Mouse (Mus musculus): ENCODE data around the gene Lhx2. TPM values are rescaled to one million over a fixed set of nuclear protein-coding genes. Genes with fewer than 3 reads are reported as not detected.
A peak's percentile ranks its signal among the peaks of the same experiment; 100 is the strongest.

Gene Lhx2
- polyA plus RNA-seq, 1 experiment from 2014 or later, result 110 TPM

DNA sequence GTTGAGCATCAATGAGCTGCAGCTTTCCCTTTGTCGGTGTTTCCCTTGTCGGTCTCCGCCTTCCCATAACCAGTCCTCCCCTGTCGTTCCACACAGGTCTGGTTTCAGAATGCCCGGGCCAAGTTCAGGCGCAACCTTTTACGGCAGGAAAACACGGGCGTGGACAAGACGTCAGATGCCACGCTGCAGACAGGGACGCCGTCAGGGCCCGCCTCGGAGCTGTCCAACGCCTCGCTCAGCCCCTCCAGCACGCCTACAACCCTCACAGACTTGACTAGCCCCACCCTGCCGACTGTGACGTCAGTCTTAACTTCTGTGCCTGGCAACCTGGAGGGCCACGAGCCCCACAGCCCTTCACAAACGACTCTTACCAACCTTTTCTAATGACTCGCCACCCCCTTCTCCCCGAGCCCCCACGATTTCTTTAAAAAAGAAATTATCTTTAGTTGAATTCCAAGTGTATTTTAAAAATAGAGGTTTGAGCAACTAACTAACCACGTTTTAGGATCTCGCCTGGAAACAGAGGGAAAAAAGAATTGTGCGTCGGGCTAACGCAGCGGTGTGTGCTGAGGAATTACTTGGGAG is 29.8 kb downstream of the Lhx2 start:
- Histone ChIP-seq H3K9me3 (no peaks in the 10 kb centered on the region), H3K4me2 (replicated peaks) (peak overlapping the region; percentile 33), H3K4me3 (0 out of 2 replicates have a peak overlapping the region, but pooled peaks have one; percentile 13), H3K27ac (replicated peaks) (no peak overlapping the region), H3K27me3 (peaks cover 96% of the 10 kb centered on the region), H3K4me1 (peaks cover 30% of the 10 kb centered on the region), H3K9ac (replicated peaks) (no peak overlapping the region), H3K36me3 (no peaks in the 10 kb centered on the region)
- peak; percentile 35; the same call in 1 of the 2 replicates for ATAC-seq (ENCODE audit: low FRiP score, low read depth)
- 11% methylated on average over 31 of the region's 31 CpGs for WGBS

GRCm38 (mm10) chr2:38375606-38376304 is 36.7 kb downstream of the Lhx2 start:
- H3K9ac ChIP-seq (replicated peaks), result no peak overlapping the region
- H3K4me3 ChIP-seq, result no peak overlapping the region
- ATAC-seq (ENCODE audit: low FRiP score, low read depth), result peak; percentile 38
- H3K27ac ChIP-seq (replicated peaks), result peak overlapping the region; percentile 36; the same call in 1 of the 2 replicates
- peak overlapping the region; percentile 34; the same call in 1 of the 2 replicates for H3K4me2 ChIP-seq (replicated peaks)
- WGBS, result 4% methylated on average over 20 of the region's 20 CpGs
- peaks cover 30% of the 10 kb centered on the region for H3K4me1 ChIP-seq
- no peaks in the 10 kb centered on the region for H3K36me3 ChIP-seq
- H3K9me3 ChIP-seq, result no peaks in the 10 kb centered on the region
- peaks cover 98% of the 10 kb centered on the region for H3K27me3 ChIP-seq

- H3K27me3 ChIP-seq, result peaks cover 85% of the 10 kb centered on the region
- WGBS, result 76% methylated on average over 7 of the region's 7 CpGs
- no peak for ATAC-seq (ENCODE audit: low FRiP score, low read depth)
These were observed 38.2 kb downstream of the Lhx2 start for GRCm38 (mm10) chr2:38377254-38377653.

DNA sequence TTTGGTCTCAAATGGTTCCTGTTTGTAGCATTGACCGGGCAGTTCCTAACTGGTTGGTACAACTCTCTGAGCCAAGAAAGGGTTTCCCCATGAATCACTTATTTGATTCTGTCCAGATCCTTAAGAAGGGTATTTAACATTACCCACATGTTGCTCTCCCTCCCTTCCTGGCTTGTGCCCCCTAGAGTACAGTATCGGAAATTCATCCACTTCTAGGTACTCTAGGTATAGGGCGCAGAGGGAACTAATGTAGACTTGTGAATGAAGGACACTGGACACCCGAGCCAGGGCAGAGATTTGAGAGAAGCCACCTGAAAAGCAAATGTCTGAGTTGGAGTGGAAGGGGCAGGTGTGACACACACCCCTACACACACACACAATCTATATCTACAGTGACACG is 39.3 kb downstream of the Lhx2 start:
- peaks cover 25% of the 10 kb centered on the region for H3K4me1 ChIP-seq
- H3K4me3 ChIP-seq, result no peak overlapping the region
- WGBS, result 25% methylated on average over 5 of the region's 5 CpGs
- H3K9me3 ChIP-seq, result no peaks in the 10 kb centered on the region
- no peak overlapping the region for H3K27ac ChIP-seq (replicated peaks)
- no peak for ATAC-seq (ENCODE audit: low FRiP score, low read depth)
- no peak overlapping the region for H3K4me2 ChIP-seq (replicated peaks)
- H3K36me3 ChIP-seq, result no peaks in the 10 kb centered on the region
- H3K27me3 ChIP-seq, result peaks cover 84% of the 10 kb centered on the region
- H3K9ac ChIP-seq (replicated peaks), result no peak overlapping the region

More at GRCm38 (mm10) chr2:38377254-38377653, 38.2 kb downstream of the Lhx2 start:
- peaks cover 28% of the 10 kb centered on the region for H3K4me1 ChIP-seq
- H3K27ac ChIP-seq (replicated peaks), result no peak overlapping the region
- no peak overlapping the region for H3K4me3 ChIP-seq
- H3K9me3 ChIP-seq, result no peaks in the 10 kb centered on the region
- no peaks in the 10 kb centered on the region for H3K36me3 ChIP-seq
- no peak overlapping the region for H3K4me2 ChIP-seq (replicated peaks)
- no peak overlapping the region for H3K9ac ChIP-seq (replicated peaks)

DNA sequence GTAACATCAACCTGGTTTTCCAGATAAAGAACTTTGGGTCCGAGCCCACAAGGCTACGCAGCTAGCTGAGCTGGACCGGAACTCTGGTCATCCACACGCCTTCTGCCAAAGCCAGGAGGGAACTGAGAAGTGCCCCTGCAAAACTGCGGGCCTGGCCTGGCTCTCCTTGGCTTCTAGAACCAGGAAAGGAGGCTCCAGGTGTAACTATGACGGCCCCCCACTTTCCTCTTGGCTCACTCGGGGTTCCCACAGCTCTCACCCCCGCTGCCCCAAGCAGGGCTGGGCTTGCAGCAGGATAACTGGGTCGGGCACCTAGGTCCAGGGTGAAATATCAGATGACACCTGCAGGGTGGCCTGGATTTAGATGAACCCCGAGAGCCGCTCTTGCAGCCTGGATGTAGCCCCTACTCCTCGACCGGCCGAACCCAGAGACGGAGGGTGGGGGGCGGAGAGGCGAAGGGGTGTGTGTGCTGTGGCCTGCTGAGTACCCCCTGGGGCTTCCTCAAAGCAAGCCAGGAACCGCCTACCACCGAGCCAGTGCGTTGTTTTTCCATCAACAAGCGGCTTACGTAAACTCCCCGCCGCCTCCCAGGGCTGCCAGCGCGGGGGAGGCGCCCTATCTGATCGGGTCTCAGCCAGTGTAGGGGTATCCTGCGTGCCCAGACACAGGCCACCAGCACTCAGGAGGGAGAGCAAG is 39.9 kb downstream of the Lhx2 start:
- Histone ChIP-seq H3K9me3 (no peaks in the 10 kb centered on the region), H3K27ac (replicated peaks) (no peak overlapping the region), H3K27me3 (peaks cover 79% of the 10 kb centered on the region), H3K4me1 (peaks cover 25% of the 10 kb centered on the region), H3K4me2 (replicated peaks) (peak overlapping the region; percentile 44), H3K4me3 (peak overlapping the region; percentile 20), H3K9ac (replicated peaks) (no peak overlapping the region), H3K36me3 (no peaks in the 10 kb centered on the region)
- 4% methylated on average over 29 of the region's 29 CpGs for WGBS
- no peak for ATAC-seq (ENCODE audit: low FRiP score, low read depth)

- Histone ChIP-seq H3K9me3 (no peaks in the 10 kb centered on the region), H3K36me3 (no peaks in the 10 kb centered on the region), H3K9ac (replicated peaks) (no peak overlapping the region), H3K4me1 (peaks cover 25% of the 10 kb centered on the region), H3K4me2 (replicated peaks) (peak overlapping the region; percentile 44), H3K27me3 (peaks cover 73% of the 10 kb centered on the region), H3K27ac (replicated peaks) (no peak overlapping the region), H3K4me3 (peak overlapping the region; percentile 20)
- no peak for ATAC-seq (ENCODE audit: low FRiP score, low read depth)
- WGBS, result 8% methylated on average over 4 of the region's 4 CpGs
These were observed 40.4 kb downstream of the Lhx2 start for GRCm38 (mm10) chr2:38379546-38379870.

GRCm38 (mm10) chr2:38380136-38381083 is 41.3 kb downstream of the Lhx2 start:
- no peak for ATAC-seq (ENCODE audit: low FRiP score, low read depth)
- Histone ChIP-seq H3K4me2 (replicated peaks) (no peak overlapping the region), H3K9me3 (no peaks in the 10 kb centered on the region), H3K36me3 (no peaks in the 10 kb centered on the region), H3K27me3 (peaks cover 64% of the 10 kb centered on the region), H3K4me1 (peaks cover 24% of the 10 kb centered on the region), H3K4me3 (no peak overlapping the region), H3K9ac (replicated peaks) (no peak overlapping the region), H3K27ac (replicated peaks) (no peak overlapping the region)
- 59% methylated on average over 10 of the region's 10 CpGs for WGBS

DNA sequence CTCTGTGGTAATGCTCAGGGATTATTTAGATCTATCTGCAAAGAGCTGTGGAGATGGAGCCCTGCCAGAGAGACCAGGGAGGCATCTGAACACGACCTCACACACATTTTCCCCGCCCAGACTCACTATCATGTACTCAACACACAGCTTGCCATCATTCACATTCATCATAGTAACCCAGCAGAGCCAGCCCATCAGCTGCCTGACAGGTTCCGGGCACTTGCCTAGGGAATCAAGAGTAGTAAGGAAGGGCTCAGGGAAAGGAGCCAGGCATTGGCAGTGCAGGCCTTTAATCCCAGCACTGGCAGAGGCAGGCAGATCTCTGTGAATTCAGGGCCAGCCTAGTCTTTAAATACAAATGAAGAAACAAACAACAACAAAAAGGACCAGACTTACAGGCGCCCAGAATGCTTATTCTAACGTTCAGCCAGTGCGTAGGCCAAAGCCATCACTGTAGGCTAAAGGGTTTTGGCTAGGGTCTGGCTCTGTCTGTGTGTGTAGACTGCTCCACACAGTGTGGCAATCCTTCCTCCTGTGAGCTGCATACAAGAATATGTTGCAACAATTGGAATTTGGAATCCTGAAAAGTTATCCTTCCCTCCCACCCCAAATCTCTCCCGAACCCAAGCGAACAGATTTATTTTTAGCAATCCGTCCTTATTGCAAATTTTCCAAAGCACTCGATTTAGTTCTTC is 48.6 kb downstream of the Lhx2 start:
- H3K4me1 ChIP-seq, result no peaks in the 10 kb centered on the region
- no peak overlapping the region for H3K9ac ChIP-seq (replicated peaks)
- ATAC-seq (ENCODE audit: low FRiP score, low read depth), result no peak
- no peaks in the 10 kb centered on the region for H3K36me3 ChIP-seq
- H3K27ac ChIP-seq (replicated peaks), result no peak overlapping the region
- no peaks in the 10 kb centered on the region for H3K9me3 ChIP-seq
- no peak overlapping the region for H3K4me2 ChIP-seq (replicated peaks)
- peaks cover 8% of the 10 kb centered on the region for H3K27me3 ChIP-seq
- WGBS, result 88% methylated on average over 10 of the region's 10 CpGs
- no peak overlapping the region for H3K4me3 ChIP-seq

DNA sequence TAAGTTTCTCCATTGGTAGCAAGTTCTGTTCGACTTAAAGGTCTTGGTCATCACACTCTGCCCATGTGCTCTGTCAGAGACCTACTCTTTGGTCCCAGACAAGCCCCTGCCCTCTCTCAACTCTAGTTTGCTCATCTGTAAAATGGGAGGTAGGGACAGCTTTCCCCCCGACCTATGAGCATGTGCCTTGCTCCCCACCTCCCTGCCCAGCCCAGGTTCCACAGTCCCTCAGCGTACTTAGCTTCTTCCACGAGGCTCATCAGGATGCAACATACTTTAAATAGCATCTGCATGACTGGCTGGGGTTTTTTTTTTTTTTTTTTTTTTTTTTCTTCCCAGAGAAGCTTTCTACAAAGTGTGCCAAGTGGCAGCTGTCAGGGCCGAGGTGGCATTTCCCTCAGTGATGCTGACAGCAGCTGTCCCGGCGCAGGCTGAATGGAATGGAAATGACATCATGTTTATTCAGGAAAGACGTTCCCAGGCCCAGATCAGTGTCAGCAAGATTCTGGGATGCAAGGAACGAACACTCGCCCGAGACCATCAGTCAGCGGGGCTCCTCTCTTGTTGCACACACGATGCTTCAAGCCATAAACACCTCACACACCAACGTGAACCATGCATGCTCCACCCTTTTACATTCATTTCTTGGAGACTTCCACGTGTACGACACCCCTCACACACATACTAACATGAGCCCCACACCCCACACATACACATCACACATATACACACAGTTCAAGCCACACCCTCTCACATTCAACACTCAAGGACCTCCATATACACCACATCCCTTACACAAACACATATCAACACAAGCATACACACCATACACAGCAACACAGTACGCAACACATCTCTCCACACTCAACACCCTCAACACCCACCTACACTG is 56.1 kb downstream of the Lhx2 start:
- ATAC-seq (ENCODE audit: low FRiP score, low read depth), result peak; percentile 72
- Histone ChIP-seq H3K9me3 (no peaks in the 10 kb centered on the region), H3K4me1 (peaks cover 8% of the 10 kb centered on the region), H3K27ac (replicated peaks) (0 out of 2 replicates have a peak overlapping the region, but pooled peaks have one; percentile 20), H3K4me3 (no peak overlapping the region), H3K36me3 (no peaks in the 10 kb centered on the region), H3K9ac (replicated peaks) (no peak overlapping the region), H3K4me2 (replicated peaks) (no peak overlapping the region), H3K27me3 (peaks cover 4% of the 10 kb centered on the region)
- WGBS, result 62% methylated on average over 17 of the region's 17 CpGs

GRCm38 (mm10) chr2:38395869-38396236 is 56.8 kb downstream of the Lhx2 start:
- Histone ChIP-seq H3K27me3 (peaks cover 4% of the 10 kb centered on the region), H3K4me2 (replicated peaks) (no peak overlapping the region), H3K9me3 (no peaks in the 10 kb centered on the region), H3K4me1 (peaks cover 8% of the 10 kb centered on the region), H3K36me3 (no peaks in the 10 kb centered on the region), H3K9ac (replicated peaks) (no peak overlapping the region), H3K27ac (replicated peaks) (no peak overlapping the region), H3K4me3 (no peak overlapping the region)
- no peak for ATAC-seq (ENCODE audit: low FRiP score, low read depth)
